Mouse (Mus musculus) limb, embryonic 11.5 days (tissue): ENCODE results near the gene Klhdc8a. TPM values are rescaled to one million over a fixed set of nuclear protein-coding genes. Genes with fewer than 3 reads are reported as not detected.
A peak's percentile ranks its signal among the peaks of the same experiment; 100 is the strongest.

Experiments used
- ATAC-seq: fragments of 200-750 bp; cut with Nextera tagmentation; 2 replicates; pipeline ENCODE4 v1.8.0; 2017; ENCODE audit warnings: low read depth; ENCODE audit not compliant: insufficient number of reproducible peaks, low FRiP score, low TSS enrichment
- DNase-seq: peaks from one replicate; pipeline ENCODE4 v3.0.0-alpha.2; 2015; ENCODE audit warnings: low spot score
- H3K27ac ChIP-seq: fragments of 300-500 bp; sonication (generic); replicated peaks from 2 replicates; pipeline ENCODE4 v1.5.1; 2014; ENCODE audit warnings: low read depth, mild to moderate bottlenecking, low read length
- H3K27me3 ChIP-seq: fragments of 300-500 bp; sonication (generic); 2 replicates; pipeline ENCODE4 v1.6.1; 2014; ENCODE audit warnings: mild to moderate bottlenecking, low read length, mixed read lengths; ENCODE audit not compliant: control insufficient read depth, insufficient read depth
- H3K36me3 ChIP-seq: fragments of 300-500 bp; sonication (generic); 2 replicates; pipeline ENCODE4 v1.6.1; 2014; ENCODE audit warnings: mild to moderate bottlenecking, low read length, moderate library complexity, mixed read lengths; ENCODE audit not compliant: control insufficient read depth, insufficient read depth
- H3K4me1 ChIP-seq: fragments of 300-500 bp; sonication (generic); 2 replicates; pipeline ENCODE4 v1.6.1; 2014; ENCODE audit warnings: low read length, mixed read lengths; ENCODE audit not compliant: control insufficient read depth, insufficient read depth
- H3K4me2 ChIP-seq: fragments of 300-500 bp; sonication (generic); 2 replicates; pipeline ENCODE4 v1.6.1; 2014; ENCODE audit warnings: low read depth, mild to moderate bottlenecking, moderate library complexity; ENCODE audit not compliant: severe bottlenecking
- H3K4me3 ChIP-seq: fragments of 300-500 bp; sonication (generic); 2 replicates; pipeline ENCODE4 v1.5.1; 2014; ENCODE audit warnings: low read depth, low read length
- H3K9ac ChIP-seq: fragments of 300-500 bp; sonication (generic); 2 replicates; pipeline ENCODE4 v1.6.1; 2014; ENCODE audit warnings: mild to moderate bottlenecking, low read length
- H3K9me3 ChIP-seq: fragments of 300-500 bp; sonication (generic); 2 replicates; pipeline ENCODE4 v1.6.1; 2016; ENCODE audit warnings: low read length; ENCODE audit not compliant: control insufficient read depth
- WGBS: fragments of 180-500 bp; shearing (Covaris S2); extraction: QIAGEN DNeasy Blood & Tissue Kit; methylation state at CpG from one replicate; pipeline ENCODE4 v1.1.7; 2014; 5-methylcytosine and 5-hydroxymethylcytosine counted together
- polyA plus RNA-seq: library from polyadenylated mRNA; unstranded; fragments of >200 nt; fragmentation: Nextera tagmentation; extraction: Ambion mirVana; gene quantifications from 2 replicates; pipeline ENCODE4 v1.2.1, GENCODE M21; 2014

Klhdc8a gene
- polyA plus RNA-seq, 1 experiment from 2014 or later: not detected

- no peak for DNase-seq
- Histone ChIP-seq H3K27ac (no peak overlapping the region), H3K36me3 (no peaks in the 10 kb centered on the region), H3K4me3 (no peak overlapping the region), H3K4me2 (no peak overlapping the region), H3K9me3 (no peaks in the 10 kb centered on the region), H3K27me3 (no peaks in the 10 kb centered on the region), H3K9ac (no peak overlapping the region), H3K4me1 (no peaks in the 10 kb centered on the region)
- ATAC-seq: 0 out of 2 replicates have a peak, but pooled peaks have one; percentile 35
- 44% methylated on average over 9 of the region's 9 CpGs for WGBS
Measured at GRCm38 (mm10) chr1:132326777-132327176, 28.4 kb downstream of the Klhdc8a start.

- Histone ChIP-seq H3K9ac (no peak overlapping the region), H3K27me3 (no peaks in the 10 kb centered on the region), H3K9me3 (no peaks in the 10 kb centered on the region), H3K27ac (no peak overlapping the region), H3K36me3 (no peaks in the 10 kb centered on the region), H3K4me3 (no peak overlapping the region), H3K4me2 (no peak overlapping the region), H3K4me1 (no peaks in the 10 kb centered on the region)
- ATAC-seq (no peak), DNase-seq (no peak)
- WGBS: 89% methylated on average over 17 of the region's 17 CpGs
Measured at GRCm38 (mm10) chr1:132327477-132327876, 29.1 kb downstream of the Klhdc8a start.

- Histone ChIP-seq H3K4me2 (no peak overlapping the region), H3K27me3 (no peaks in the 10 kb centered on the region), H3K36me3 (no peaks in the 10 kb centered on the region), H3K4me1 (peaks cover under 1% of the 10 kb centered on the region; the same call in 1 of the 2 replicates), H3K4me3 (no peak overlapping the region), H3K27ac (no peak overlapping the region), H3K9ac (no peak overlapping the region), H3K9me3 (no peaks in the 10 kb centered on the region)
- 44% methylated on average over 3 of the region's 3 CpGs for WGBS
- no peak for ATAC-seq
- DNase-seq: no peak
Measured at GRCm38 (mm10) chr1:132328565-132328964, 30.1 kb downstream of the Klhdc8a start.

- Histone ChIP-seq H3K27me3 (no peaks in the 10 kb centered on the region), H3K36me3 (no peaks in the 10 kb centered on the region), H3K27ac (no peak overlapping the region), H3K4me2 (no peak overlapping the region), H3K4me3 (no peak overlapping the region), H3K9me3 (no peaks in the 10 kb centered on the region), H3K4me1 (peaks cover 9% of the 10 kb centered on the region), H3K9ac (no peak overlapping the region)
- DNase-seq: no peak
- no peak for ATAC-seq
- 90% methylated on average over 7 of the region's 7 CpGs for WGBS
Measured at GRCm38 (mm10) chr1:132329656-132330055, 31.2 kb downstream of the Klhdc8a start.

GRCm38 (mm10) chr1:132330397-132330796, 32.0 kb downstream of the Klhdc8a start:
- Histone ChIP-seq H3K36me3 (no peaks in the 10 kb centered on the region), H3K4me1 (peaks cover 13% of the 10 kb centered on the region), H3K27me3 (no peaks in the 10 kb centered on the region), H3K4me3 (no peak overlapping the region), H3K9me3 (no peaks in the 10 kb centered on the region), H3K27ac (no peak overlapping the region), H3K9ac (no peak overlapping the region), H3K4me2 (no peak overlapping the region)
- 84% methylated on average over 15 of the region's 15 CpGs for WGBS
- ATAC-seq: no peak
- no peak for DNase-seq

- Histone ChIP-seq H3K4me3 (no peak overlapping the region), H3K27me3 (no peaks in the 10 kb centered on the region), H3K4me2 (no peak overlapping the region), H3K9ac (no peak overlapping the region), H3K27ac (no peak overlapping the region), H3K36me3 (no peaks in the 10 kb centered on the region), H3K4me1 (peaks cover 13% of the 10 kb centered on the region), H3K9me3 (no peaks in the 10 kb centered on the region)
- ATAC-seq: no peak
- 81% methylated on average over 17 of the region's 17 CpGs for WGBS
- no peak for DNase-seq
Measured at GRCm38 (mm10) chr1:132331283-132331682, 32.9 kb downstream of the Klhdc8a start.

- no peak overlapping the region for H3K9ac ChIP-seq
- H3K27me3 ChIP-seq: no peaks in the 10 kb centered on the region
- 5% methylated on average over 2 of the region's 2 CpGs for WGBS
- DNase-seq (no peak), ATAC-seq (no peak)
- H3K4me1 ChIP-seq: peaks cover 13% of the 10 kb centered on the region
- H3K4me2 ChIP-seq: no peak overlapping the region
- H3K36me3 ChIP-seq: no peaks in the 10 kb centered on the region
- no peak overlapping the region for H3K27ac ChIP-seq
- H3K4me3 ChIP-seq: no peak overlapping the region
- no peaks in the 10 kb centered on the region for H3K9me3 ChIP-seq
Measured at GRCm38 (mm10) chr1:132333201-132333600, 34.8 kb downstream of the Klhdc8a start.

- Histone ChIP-seq H3K4me1 (peaks cover 13% of the 10 kb centered on the region), H3K27me3 (no peaks in the 10 kb centered on the region), H3K36me3 (no peaks in the 10 kb centered on the region), H3K9ac (no peak overlapping the region), H3K27ac (peak overlapping the region; percentile 37; the same call in 1 of the 2 replicates), H3K9me3 (no peaks in the 10 kb centered on the region), H3K4me2 (no peak overlapping the region), H3K4me3 (no peak overlapping the region)
- 4% methylated on average over 4 of the region's 4 CpGs for WGBS
- ATAC-seq: peak; percentile 74
- DNase-seq: peak; percentile 73
Measured at GRCm38 (mm10) chr1:132333675-132334141, 35.3 kb downstream of the Klhdc8a start.
